Mouse (Mus musculus) cerebellum, adult 2 months (tissue): ENCODE results near the gene Slc39a8.

Experiments used
- CTCF ChIP-seq: fragments of 200-500 bp; IDR thresholded peaks from 2 replicates; pipeline ENCODE4 v1.5.1; 2011; ENCODE audit warnings: low read depth, mild to moderate bottlenecking, control low read depth, low read length, moderate library complexity, borderline replicate concordance; ENCODE audit not compliant: insufficient read depth
- POLR2A ChIP-seq: fragments of 200-500 bp; IDR thresholded peaks from 2 replicates; pipeline ENCODE4 v1.6.1; 2011; ENCODE audit warnings: low read length, control low read depth, borderline replicate concordance; ENCODE audit not compliant: insufficient read depth

GRCm38 (mm10) chr3:135889401-135889800 lies 64.3 kb downstream of the Slc39a8 start:
- TF ChIP-seq POLR2A (no peak), CTCF (no peak)
